Mouse (Mus musculus): ENCODE results near the gene Zfp628. TPM values are rescaled to one million over a fixed set of nuclear protein-coding genes. Genes with fewer than 3 reads are reported as not detected.

Gene Zfp628
- polyA plus RNA-seq, 1 experiment from 2014 or later = 1.8 TPM

DNA sequence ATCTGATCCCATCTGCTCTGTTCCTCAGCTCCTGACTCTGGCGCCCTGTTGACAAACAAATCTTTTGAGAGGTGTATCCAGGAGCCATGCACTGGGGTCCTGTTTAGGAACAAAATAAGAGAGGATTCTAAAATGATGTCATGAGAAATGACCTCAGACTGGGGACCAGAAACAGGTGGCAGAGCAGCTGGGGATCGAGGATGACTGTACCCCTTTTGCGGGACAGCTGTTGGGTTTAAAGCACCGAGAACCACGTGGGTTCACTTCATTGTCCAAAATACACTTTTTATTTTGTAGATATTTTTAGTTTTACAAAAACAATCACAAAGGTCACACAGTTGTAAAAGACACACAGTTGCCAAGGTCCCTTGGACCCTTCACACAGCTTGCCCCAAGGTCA, 50.0 kb downstream of the Zfp628 start:
- Histone ChIP-seq H3K27ac (replicated peaks) (no peak overlapping the region), H3K27me3 (ENCODE audit: control insufficient read depth, insufficient read depth, low read length) (no peaks in the 10 kb centered on the region), H3K36me3 (ENCODE audit: control insufficient read depth, insufficient read depth, low read length) (no peaks in the 10 kb centered on the region), H3K9ac (ENCODE audit: low read length) (no peak overlapping the region), H3K9me3 (ENCODE audit: control insufficient read depth, low read length) (no peaks in the 10 kb centered on the region), H3K4me2 (replicated peaks; ENCODE audit: low read depth) (no peak overlapping the region), H3K4me1 (replicated peaks; ENCODE audit: control insufficient read depth, insufficient read depth) (peaks cover 4% of the 10 kb centered on the region; the same call in 1 of the 2 replicates), H3K4me3 (ENCODE audit: low read depth, low read length) (no peak overlapping the region)
- DNase-seq (ENCODE audit: low spot score) = no peak
- TF ChIP-seq EP300 (optimal IDR thresholded peaks at IDR 0.05) (no peak), CTCF (IDR thresholded peaks at IDR 0.05; ENCODE audit: low read depth) (no peak)
- 80% methylated on average over 5 of the region's 5 CpGs for WGBS
- ATAC-seq (ENCODE audit: low FRiP score, low TSS enrichment) = no peak

GRCm38 (mm10) chr7:4971068-4971467, 56.1 kb downstream of the Zfp628 start, which contains the start of gene Sbk3:
TSS of gene Sbk3 (minus strand) at chr7:4971168.
- no peaks in the 10 kb centered on the region for H3K27me3 ChIP-seq (ENCODE audit: control insufficient read depth, insufficient read depth, low read length)
- no peaks in the 10 kb centered on the region for H3K4me1 ChIP-seq (replicated peaks; ENCODE audit: control insufficient read depth, insufficient read depth)
- TF ChIP-seq CTCF (IDR thresholded peaks at IDR 0.05; ENCODE audit: low read depth) = no peak
- TF ChIP-seq EP300 (optimal IDR thresholded peaks at IDR 0.05) = no peak
- H3K9ac ChIP-seq (ENCODE audit: low read length) = no peak within 1 kb of the TSS
- H3K9me3 ChIP-seq (ENCODE audit: control insufficient read depth, low read length) = no peaks in the 10 kb centered on the region
- no peaks in the 10 kb centered on the region for H3K36me3 ChIP-seq (ENCODE audit: control insufficient read depth, insufficient read depth, low read length)
- no peak within 1 kb of the TSS for H3K4me3 ChIP-seq (ENCODE audit: low read depth, low read length)
- no peak within 1 kb of the TSS for H3K4me2 ChIP-seq (replicated peaks; ENCODE audit: low read depth)
- DNase-seq (ENCODE audit: low spot score) = no peak
- WGBS = 38% methylated on average over 6 of the region's 6 CpGs
- ATAC-seq (ENCODE audit: low FRiP score, low TSS enrichment) = no peak
- no peak within 1 kb of the TSS for H3K27ac ChIP-seq (replicated peaks)

Other genes starting within 250 kb of the Zfp628 start
- gene Hspbp1, start 230.1 kb upstream of the Zfp628 start, polyA plus RNA-seq (2015; fragmentation: Nextera tagmentation; extraction: Ambion mirVana) = 59.1 and 60.7 TPM in 2 replicates
- gene Brsk1, start 224.6 kb upstream of the Zfp628 start, polyA plus RNA-seq (2015; fragmentation: Nextera tagmentation; extraction: Ambion mirVana) = 0.36 and 0.42 TPM in 2 replicates
- gene Tmem150b, start 190.0 kb upstream of the Zfp628 start, polyA plus RNA-seq (2015; fragmentation: Nextera tagmentation; extraction: Ambion mirVana) = 2.2 and 2.4 TPM in 2 replicates
- gene Kmt5c, start 175.1 kb upstream of the Zfp628 start, polyA plus RNA-seq (2015; fragmentation: Nextera tagmentation; extraction: Ambion mirVana) = 31.8 and 32.5 TPM in 2 replicates
- 43.1 and 46.5 TPM in 2 replicates for gene Cox6b2, start 162.1 kb upstream of the Zfp628 start, polyA plus RNA-seq (2015; fragmentation: Nextera tagmentation; extraction: Ambion mirVana)
- gene Fam71e2, start 143.9 kb upstream of the Zfp628 start, polyA plus RNA-seq (2015; fragmentation: Nextera tagmentation; extraction: Ambion mirVana) = not detected in 2 replicates
- gene Il11, start 132.4 kb upstream of the Zfp628 start, polyA plus RNA-seq (2015; fragmentation: Nextera tagmentation; extraction: Ambion mirVana) = 0.42 and 0.65 TPM in 2 replicates
- 0.42 and 0.80 TPM in 2 replicates for gene Tmem190, start 132.3 kb upstream of the Zfp628 start, polyA plus RNA-seq (2015; fragmentation: Nextera tagmentation; extraction: Ambion mirVana)
- gene Tmem238, start 125.6 kb upstream of the Zfp628 start, polyA plus RNA-seq (2015; fragmentation: Nextera tagmentation; extraction: Ambion mirVana) = 69.0 and 70.7 TPM in 2 replicates
- gene Rpl28, start 122.3 kb upstream of the Zfp628 start, polyA plus RNA-seq (2015; fragmentation: Nextera tagmentation; extraction: Ambion mirVana) = 322 and 359 TPM in 2 replicates
- 95.5 and 111 TPM in 2 replicates for gene Ube2s, start 102.6 kb upstream of the Zfp628 start, polyA plus RNA-seq (2015; fragmentation: Nextera tagmentation; extraction: Ambion mirVana)
- gene Shisa7, start 70.5 kb upstream of the Zfp628 start, polyA plus RNA-seq (2015; fragmentation: Nextera tagmentation; extraction: Ambion mirVana) = 0.15 and 0.16 TPM in 2 replicates
- gene Isoc2b, start 45.0 kb upstream of the Zfp628 start, polyA plus RNA-seq (2015; fragmentation: Nextera tagmentation; extraction: Ambion mirVana) = 17.5 and 21.7 TPM in 2 replicates
- 0.56 and 0.67 TPM in 2 replicates for gene Isoc2a, start 38.1 kb upstream of the Zfp628 start, polyA plus RNA-seq (2015; fragmentation: Nextera tagmentation; extraction: Ambion mirVana)
- gene Gm36210, start 8.7 kb upstream of the Zfp628 start, polyA plus RNA-seq (2015; fragmentation: Nextera tagmentation; extraction: Ambion mirVana) = not detected in 2 replicates
- 2.3 and 2.5 TPM in 2 replicates for gene Nat14, start 6.8 kb downstream of the Zfp628 start, polyA plus RNA-seq (2015; fragmentation: Nextera tagmentation; extraction: Ambion mirVana)
- 1.3 and 1.9 TPM in 2 replicates for gene Ssc5d, start 10.6 kb downstream of the Zfp628 start, polyA plus RNA-seq (2015; fragmentation: Nextera tagmentation; extraction: Ambion mirVana)
- 0.15 TPM in 1 of 2 replicates, not detected in the other for gene Sbk2, start 49.2 kb downstream of the Zfp628 start, polyA plus RNA-seq (2015; fragmentation: Nextera tagmentation; extraction: Ambion mirVana)
- 0.04 TPM in 1 of 2 replicates, not detected in the other for gene Sbk3, start 56.0 kb downstream of the Zfp628 start, polyA plus RNA-seq (2015; fragmentation: Nextera tagmentation; extraction: Ambion mirVana)
- gene Zfp579, start 80.9 kb downstream of the Zfp628 start, polyA plus RNA-seq (2015; fragmentation: Nextera tagmentation; extraction: Ambion mirVana) = 10.9 and 15.0 TPM in 2 replicates
- 14.0 and 16.3 TPM in 2 replicates for gene Zfp524, start 99.2 kb downstream of the Zfp628 start, polyA plus RNA-seq (2015; fragmentation: Nextera tagmentation; extraction: Ambion mirVana)
- gene Fiz1, start 99.5 kb downstream of the Zfp628 start, polyA plus RNA-seq (2015; fragmentation: Nextera tagmentation; extraction: Ambion mirVana) = 14.9 and 17.8 TPM in 2 replicates
- 3.3 and 3.7 TPM in 2 replicates for gene Gm44973, start 100.3 kb downstream of the Zfp628 start, polyA plus RNA-seq (2015; fragmentation: Nextera tagmentation; extraction: Ambion mirVana)
- 2.2 and 2.3 TPM in 2 replicates for gene Zfp865, start 105.2 kb downstream of the Zfp628 start, polyA plus RNA-seq (2015; fragmentation: Nextera tagmentation; extraction: Ambion mirVana)
- gene Ccdc106, start 105.3 kb downstream of the Zfp628 start, polyA plus RNA-seq (2015; fragmentation: Nextera tagmentation; extraction: Ambion mirVana) = 13.6 and 14.6 TPM in 2 replicates
- not detected in 2 replicates for gene 4632433K11Rik, start 118.9 kb downstream of the Zfp628 start, polyA plus RNA-seq (2015; fragmentation: Nextera tagmentation; extraction: Ambion mirVana)
- gene Zfp784, start 123.2 kb downstream of the Zfp628 start, polyA plus RNA-seq (2015; fragmentation: Nextera tagmentation; extraction: Ambion mirVana) = 4.1 and 4.3 TPM in 2 replicates
- gene Zfp580, start 136.3 kb downstream of the Zfp628 start, polyA plus RNA-seq (2015; fragmentation: Nextera tagmentation; extraction: Ambion mirVana) = 21.0 and 21.6 TPM in 2 replicates
- gene U2af2, start 146.9 kb downstream of the Zfp628 start, polyA plus RNA-seq (2015; fragmentation: Nextera tagmentation; extraction: Ambion mirVana) = 49.2 and 50.1 TPM in 2 replicates
- gene Epn1, start 165.0 kb downstream of the Zfp628 start, polyA plus RNA-seq (2015; fragmentation: Nextera tagmentation; extraction: Ambion mirVana) = 41.0 and 44.5 TPM in 2 replicates
- gene Rfpl4, start 201.7 kb downstream of the Zfp628 start, polyA plus RNA-seq (2015; fragmentation: Nextera tagmentation; extraction: Ambion mirVana) = not detected in 2 replicates
- 0.35 and 0.50 TPM in 2 replicates for gene Rasl2-9, start 210.7 kb downstream of the Zfp628 start, polyA plus RNA-seq (2015; fragmentation: Nextera tagmentation; extraction: Ambion mirVana)
- gene Vmn1r55, start 234.5 kb downstream of the Zfp628 start, polyA plus RNA-seq (2015; fragmentation: Nextera tagmentation; extraction: Ambion mirVana) = 0.01 TPM in 1 of 2 replicates, not detected in the other